In the genomic region with DNA sequence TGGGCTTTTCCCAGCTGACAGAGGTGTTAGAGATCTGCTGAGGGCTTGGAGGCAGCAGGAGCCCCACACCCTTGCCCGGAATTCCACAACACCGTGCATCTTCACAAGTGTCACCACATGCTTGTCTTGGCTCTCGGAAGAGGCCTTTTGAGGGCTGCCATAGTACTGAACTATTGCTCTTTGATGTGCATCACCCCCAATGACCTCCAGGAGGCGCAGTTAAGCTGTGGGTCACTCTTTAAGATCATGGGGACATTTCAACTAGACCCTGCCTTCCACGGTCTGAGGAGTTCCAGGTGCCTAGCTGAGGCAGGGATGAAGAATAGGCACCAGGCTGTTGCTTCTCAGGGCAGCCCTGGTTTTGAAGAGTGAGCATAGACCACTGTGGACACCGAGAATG, we compare ENCODE assay signal across 9 mouse cellular contexts. TPM values are rescaled to one million over a fixed set of nuclear protein-coding genes. Genes with fewer than 3 reads are reported as not detected.
DNase-seq lines count a peak whose midpoint lies in the region; ATAC-seq and TF ChIP-seq lines count a peak whose summit lies in the region.
"Had no signal": no experiment of that assay in that cellular context is flagged by ENCODE, and none has a peak within 500 bp of the region (broad histone marks: within the 10 kb centered on the region; RNA-seq: fewer than 3 reads in every experiment).

No protein-coding gene starts in this region.

- DNase-seq in heart, adult 2 months = no peak
- peak; percentile 16 for DNase-seq in thymus, postnatal 0 days (ENCODE audit: low spot score)
- no peak for DNase-seq in thymus, postnatal 14 days
- DNase-seq in intestine, embryonic 14.5 days (ENCODE audit: low spot score) = no peak
- peak; percentile 55 for DNase-seq in testis, postnatal 10 days (ENCODE audit: low spot score)
- no peak for DNase-seq in right cerebral cortex, postnatal 36 days (ENCODE audit: low spot score in 2 of 2)

- intact Hi-C loops in heart, adult 2 months (cut with DNase I) = no loop called here

- no peak overlapping the region for H3K4me3 ChIP-seq in heart, adult 2 months
- H3K4me3 ChIP-seq in heart, embryonic 11.5 days (ENCODE audit: low read depth, low read length) = no peak overlapping the region
- no peak overlapping the region for H3K4me3 ChIP-seq in intestine, embryonic 14.5 days (ENCODE audit: low read depth, low read length)
- no peak overlapping the region for H3K4me3 ChIP-seq in hindbrain, embryonic 16.5 days (ENCODE audit: low read length)
- H3K4me3 ChIP-seq: heart, embryonic 15.5 days had no signal

- TF ChIP-seq EP300 in heart, adult 2 months (IDR thresholded peaks at IDR 0.05; ENCODE audit: insufficient read depth, low read depth, low read length) = no peak

- 61% methylated on average over 6 of the region's 6 CpGs for WGBS in heart, adult 2 months
- 59% methylated on average over 6 of the region's 6 CpGs for WGBS in heart, embryonic 11.5 days (ENCODE audit: insufficient replicate concordance)
- 59% methylated on average over 6 of the region's 6 CpGs for WGBS in intestine, embryonic 14.5 days
- WGBS in hindbrain, embryonic 16.5 days = 59% methylated on average over 6 of the region's 6 CpGs

- no peaks in the 10 kb centered on the region for H3K79me2 ChIP-seq in heart, adult 2 months (replicated peaks; ENCODE audit: control insufficient read depth, insufficient read depth, low read length)

- no peaks in the 10 kb centered on the region for H3K27me3 ChIP-seq in heart, adult 2 months (ENCODE audit: control insufficient read depth, insufficient read depth, low read length)
- H3K27me3 ChIP-seq in heart, embryonic 11.5 days (ENCODE audit: control insufficient read depth, insufficient read depth, low read length) = no peaks in the 10 kb centered on the region
- H3K27me3 ChIP-seq in intestine, embryonic 14.5 days (replicated peaks; ENCODE audit: control insufficient read depth, insufficient read depth, low read length) = no peaks in the 10 kb centered on the region
- no peaks in the 10 kb centered on the region for H3K27me3 ChIP-seq in hindbrain, embryonic 16.5 days (replicated peaks; ENCODE audit: control insufficient read depth, insufficient read depth, low read length)
- H3K27me3 ChIP-seq: heart, embryonic 15.5 days had no signal

- H3K4me1 ChIP-seq in heart, adult 2 months (ENCODE audit: control insufficient read depth, insufficient read depth, low read length) = no peaks in the 10 kb centered on the region; the same call in 1 of the 2 replicates
- H3K4me1 ChIP-seq in heart, embryonic 11.5 days (ENCODE audit: control insufficient read depth, insufficient read depth, low read length) = no peaks in the 10 kb centered on the region
- no peaks in the 10 kb centered on the region for H3K4me1 ChIP-seq in intestine, embryonic 14.5 days (replicated peaks; ENCODE audit: control insufficient read depth, insufficient read depth, low read length)
- H3K4me1 ChIP-seq in hindbrain, embryonic 16.5 days (ENCODE audit: control insufficient read depth, insufficient read depth, low read depth, low read length) = no peaks in the 10 kb centered on the region
- H3K4me1 ChIP-seq: heart, embryonic 15.5 days had no signal

- H3K4me2 ChIP-seq in heart, embryonic 11.5 days = no peak overlapping the region
- peak overlapping the region; percentile 39 for H3K4me2 ChIP-seq in intestine, embryonic 14.5 days (ENCODE audit: low read length)
- H3K4me2 ChIP-seq in hindbrain, embryonic 16.5 days (ENCODE audit: low read length) = no peak overlapping the region
- H3K4me2 ChIP-seq: heart, embryonic 15.5 days had no signal

- peak; percentile 60 for TF ChIP-seq CTCF in heart, adult 2 months (IDR thresholded peaks at IDR 0.05)

- ATAC-seq in heart, embryonic 11.5 days (replicated peaks; ENCODE audit: insufficient number of reproducible peaks, low FRiP score, low TSS enrichment) = no peak
- no peak for ATAC-seq in intestine, embryonic 14.5 days (replicated peaks; ENCODE audit: low FRiP score, low TSS enrichment, low read depth)
- no peak for ATAC-seq in hindbrain, embryonic 16.5 days

- no peak for TF ChIP-seq POLR2A in heart, adult 2 months (IDR thresholded peaks at IDR 0.05; ENCODE audit: insufficient read depth, low read depth, low read length)

- no peak overlapping the region for H3K27ac ChIP-seq in heart, adult 2 months
- H3K27ac ChIP-seq in heart, embryonic 11.5 days (ENCODE audit: low read depth, low read length) = no peak overlapping the region
- H3K27ac ChIP-seq in intestine, embryonic 14.5 days (ENCODE audit: low read depth) = no peak overlapping the region
- H3K27ac ChIP-seq in hindbrain, embryonic 16.5 days (ENCODE audit: low read depth, low read length) = no peak overlapping the region
- H3K27ac ChIP-seq: heart, embryonic 15.5 days had no signal

- no peaks in the 10 kb centered on the region for H3K36me3 ChIP-seq in heart, adult 2 months (ENCODE audit: control insufficient read depth, insufficient read depth, low read length)
- peaks cover 12% of the 10 kb centered on the region; the same call in 1 of the 2 replicates for H3K36me3 ChIP-seq in heart, embryonic 11.5 days (ENCODE audit: control insufficient read depth, insufficient read depth, low read length)
- peaks cover 36% of the 10 kb centered on the region for H3K36me3 ChIP-seq in intestine, embryonic 14.5 days (ENCODE audit: control insufficient read depth, insufficient read depth, low read length)
- H3K36me3 ChIP-seq in hindbrain, embryonic 16.5 days (ENCODE audit: control insufficient read depth, insufficient read depth, low read length) = peaks cover 36% of the 10 kb centered on the region

- H3K9ac ChIP-seq in heart, adult 2 months (ENCODE audit: low read depth, low read length) = no peak overlapping the region
- no peak overlapping the region for H3K9ac ChIP-seq in heart, embryonic 11.5 days (ENCODE audit: low read depth, low read length)
- H3K9ac ChIP-seq in intestine, embryonic 14.5 days (ENCODE audit: low read length) = no peak overlapping the region
- no peak overlapping the region for H3K9ac ChIP-seq in hindbrain, embryonic 16.5 days (ENCODE audit: low read depth, low read length)
- H3K9ac ChIP-seq: heart, embryonic 15.5 days had no signal

- H3K9me3 ChIP-seq in heart, embryonic 11.5 days (replicated peaks; ENCODE audit: control insufficient read depth, low read length) = no peaks in the 10 kb centered on the region
- no peaks in the 10 kb centered on the region for H3K9me3 ChIP-seq in intestine, embryonic 14.5 days (ENCODE audit: control insufficient read depth, low read length)
- no peaks in the 10 kb centered on the region for H3K9me3 ChIP-seq in hindbrain, embryonic 16.5 days (ENCODE audit: control insufficient read depth, low read length)
- H3K9me3 ChIP-seq: heart, embryonic 15.5 days had no signal

RNA-seq across cellular contexts. Expression of a gene that starts 1.2 kb away (rescaled TPM):
- 1 to 10 TPM in 1 of 2 experiments, under 1 TPM in 1; 0.50 to 1.0 TPM for total RNA-seq in heart, adult 2 months (2021)
- 1.1 and 1.2 TPM in 2 replicates for polyA plus RNA-seq in heart, adult 2 months (2012; rRNA removed)
- polyA plus RNA-seq in heart, embryonic 11.5 days (2014; fragmentation: Nextera tagmentation; extraction: Ambion mirVana) = 0.09 TPM in 1 of 2 replicates, not detected in the other
- 0.75 and 1.1 TPM in 2 replicates for polyA plus RNA-seq in thymus, postnatal 0 days (2015; fragmentation: Nextera tagmentation; extraction: Ambion mirVana)
- polyA plus RNA-seq in intestine, embryonic 14.5 days (2014; fragmentation: Nextera tagmentation; extraction: Ambion mirVana) = 5.7 and 7.0 TPM in 2 replicates
- polyA plus RNA-seq in hindbrain, embryonic 16.5 days (2015; fragmentation: Nextera tagmentation; extraction: Ambion mirVana) = 0.55 and 1.1 TPM in 2 replicates

RNA-seq across cellular contexts. Expression of a gene that starts 15.2 kb away (rescaled TPM):
- 1 to 10 TPM; 5.0 to 5.6 TPM for total RNA-seq in heart, adult 2 months (2021)
- 7.7 and 9.1 TPM in 2 replicates for polyA plus RNA-seq in heart, adult 2 months (2012; rRNA removed)
- polyA plus RNA-seq in heart, embryonic 11.5 days (2014; fragmentation: Nextera tagmentation; extraction: Ambion mirVana) = 11.8 and 14.7 TPM in 2 replicates
- 17.9 and 18.7 TPM in 2 replicates for polyA plus RNA-seq in thymus, postnatal 0 days (2015; fragmentation: Nextera tagmentation; extraction: Ambion mirVana)
- polyA plus RNA-seq in intestine, embryonic 14.5 days (2014; fragmentation: Nextera tagmentation; extraction: Ambion mirVana) = 25.6 and 26.5 TPM in 2 replicates
- polyA plus RNA-seq in hindbrain, embryonic 16.5 days (2015; fragmentation: Nextera tagmentation; extraction: Ambion mirVana) = 60.6 and 60.7 TPM in 2 replicates

RNA-seq across cellular contexts. Expression of a gene that starts 38.8 kb away (rescaled TPM):
- 10 to 100 TPM; 66.1 to 78.3 TPM for total RNA-seq in heart, adult 2 months (2021)
- 89.8 and 107 TPM in 2 replicates for polyA plus RNA-seq in heart, adult 2 months (2012; rRNA removed)
- 21.7 and 24.6 TPM in 2 replicates for polyA plus RNA-seq in heart, embryonic 11.5 days (2014; fragmentation: Nextera tagmentation; extraction: Ambion mirVana)
- polyA plus RNA-seq in thymus, postnatal 0 days (2015; fragmentation: Nextera tagmentation; extraction: Ambion mirVana) = 53.9 and 56.2 TPM in 2 replicates
- 28.4 and 36.8 TPM in 2 replicates for polyA plus RNA-seq in intestine, embryonic 14.5 days (2014; fragmentation: Nextera tagmentation; extraction: Ambion mirVana)
- polyA plus RNA-seq in hindbrain, embryonic 16.5 days (2015; fragmentation: Nextera tagmentation; extraction: Ambion mirVana) = 16.8 and 29.0 TPM in 2 replicates

RNA-seq across cellular contexts. Expression of a gene that starts 42.6 kb away (rescaled TPM):
- total RNA-seq in heart, adult 2 months (2021) = 10 to 100 TPM; 15.1 to 15.5 TPM
- 27.9 and 29.2 TPM in 2 replicates for polyA plus RNA-seq in heart, adult 2 months (2012; rRNA removed)
- polyA plus RNA-seq in heart, embryonic 11.5 days (2014; fragmentation: Nextera tagmentation; extraction: Ambion mirVana) = 6.2 and 6.9 TPM in 2 replicates
- polyA plus RNA-seq in thymus, postnatal 0 days (2015; fragmentation: Nextera tagmentation; extraction: Ambion mirVana) = 38.1 and 39.6 TPM in 2 replicates
- polyA plus RNA-seq in intestine, embryonic 14.5 days (2014; fragmentation: Nextera tagmentation; extraction: Ambion mirVana) = 9.9 and 12.1 TPM in 2 replicates
- 15.5 and 17.3 TPM in 2 replicates for polyA plus RNA-seq in hindbrain, embryonic 16.5 days (2015; fragmentation: Nextera tagmentation; extraction: Ambion mirVana)

RNA-seq across cellular contexts. Expression of a gene that starts 46.7 kb away (rescaled TPM):
- total RNA-seq in heart, adult 2 months (2021) = under 1 TPM in 1 of 2 experiments, not detected in 1; 0.09 TPM
- polyA plus RNA-seq in heart, adult 2 months (2012; rRNA removed) = 0.21 TPM in 1 of 2 replicates, not detected in the other
- polyA plus RNA-seq in heart, embryonic 11.5 days (2014; fragmentation: Nextera tagmentation; extraction: Ambion mirVana) = 0.34 and 0.70 TPM in 2 replicates
- 1.9 and 2.1 TPM in 2 replicates for polyA plus RNA-seq in thymus, postnatal 0 days (2015; fragmentation: Nextera tagmentation; extraction: Ambion mirVana)
- polyA plus RNA-seq in intestine, embryonic 14.5 days (2014; fragmentation: Nextera tagmentation; extraction: Ambion mirVana) = 0.30 and 0.79 TPM in 2 replicates
- polyA plus RNA-seq in hindbrain, embryonic 16.5 days (2015; fragmentation: Nextera tagmentation; extraction: Ambion mirVana) = 0.50 and 0.55 TPM in 2 replicates

Comparison
In these comparisons a context has a peak if more than half of its experiments do, and no peak if none do; other contexts are left out.
1. DNase-seq: peak in thymus, postnatal 0 days (single experiment) and testis, postnatal 10 days (single experiment); none in heart, adult 2 months (0 of 2), thymus, postnatal 14 days (single experiment), intestine, embryonic 14.5 days (single experiment) and right cerebral cortex, postnatal 36 days (0 of 2).